15 mouse cellular contexts compared by ENCODE assay signal in the genomic region with DNA sequence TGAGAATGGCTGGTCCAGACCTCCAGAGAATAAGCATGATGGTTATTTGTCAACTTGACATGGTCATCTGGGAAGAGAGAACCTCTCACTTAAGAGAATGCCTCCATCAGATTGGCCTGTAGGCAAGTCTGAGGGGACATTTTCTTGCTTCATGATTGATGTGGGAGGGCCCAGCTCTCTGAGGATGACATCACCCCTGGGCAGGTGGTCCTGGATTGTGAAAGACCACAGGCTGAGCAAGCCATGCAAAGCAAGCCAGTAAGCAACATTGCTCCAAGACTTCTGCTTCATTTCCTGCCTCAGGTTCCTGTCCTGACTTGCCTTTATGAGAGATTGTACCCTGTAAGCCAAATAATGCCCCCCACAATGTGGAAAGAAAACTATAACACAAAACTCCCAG.
"Had no signal": no experiment of that assay in that cellular context is flagged by ENCODE, and none has a peak within 500 bp of the region (broad histone marks: within the 10 kb centered on the region; RNA-seq: fewer than 3 reads in every experiment).

No protein-coding gene starts in this region.

- DNase-seq: gastrocnemius, postnatal 14 days; gastrocnemius, postnatal 36 days; heart, adult 18-20 months; heart, postnatal 10 days; heart, postnatal 4 days; kidney, adult 18-20 months; kidney, adult 8-10 months; kidney, postnatal 14 days; kidney, postnatal 36 days; liver; liver, embryonic 13.5 days had no signal

- ATAC-seq: hindbrain, embryonic 16.5 days; inflammation-experienced regulatory T-cells, adult 6 months; intestine, embryonic 15.5 days; intestine, postnatal 0 days had no signal
